Mouse (Mus musculus): ENCODE measurements around the gene Trp53rkb. TPM values are rescaled to one million over a fixed set of nuclear protein-coding genes. Genes with fewer than 3 reads are reported as not detected.

The Trp53rkb gene
- total RNA-seq, 2 experiments from 2014 or later, result 5.7 to 9.3 TPM

- intact Hi-C loops (cut with DNase I), result no loop called here
- DNase-seq (ENCODE audit: low spot score in 2 of 2), result no peak
Measured at GRCm38 (mm10) chr2:166822901-166823300, 30.6 kb downstream of the Trp53rkb start.

- intact Hi-C loops (cut with DNase I), result no loop called here
- DNase-seq (ENCODE audit: low spot score in 2 of 2), result no peak
Measured at GRCm38 (mm10) chr2:166824386-166824785, 32.1 kb downstream of the Trp53rkb start.

- intact Hi-C loops (cut with DNase I), result no loop called here
- no peak for DNase-seq (ENCODE audit: low spot score in 2 of 2)
Measured at GRCm38 (mm10) chr2:166824998-166825397, 32.7 kb downstream of the Trp53rkb start.

DNA sequence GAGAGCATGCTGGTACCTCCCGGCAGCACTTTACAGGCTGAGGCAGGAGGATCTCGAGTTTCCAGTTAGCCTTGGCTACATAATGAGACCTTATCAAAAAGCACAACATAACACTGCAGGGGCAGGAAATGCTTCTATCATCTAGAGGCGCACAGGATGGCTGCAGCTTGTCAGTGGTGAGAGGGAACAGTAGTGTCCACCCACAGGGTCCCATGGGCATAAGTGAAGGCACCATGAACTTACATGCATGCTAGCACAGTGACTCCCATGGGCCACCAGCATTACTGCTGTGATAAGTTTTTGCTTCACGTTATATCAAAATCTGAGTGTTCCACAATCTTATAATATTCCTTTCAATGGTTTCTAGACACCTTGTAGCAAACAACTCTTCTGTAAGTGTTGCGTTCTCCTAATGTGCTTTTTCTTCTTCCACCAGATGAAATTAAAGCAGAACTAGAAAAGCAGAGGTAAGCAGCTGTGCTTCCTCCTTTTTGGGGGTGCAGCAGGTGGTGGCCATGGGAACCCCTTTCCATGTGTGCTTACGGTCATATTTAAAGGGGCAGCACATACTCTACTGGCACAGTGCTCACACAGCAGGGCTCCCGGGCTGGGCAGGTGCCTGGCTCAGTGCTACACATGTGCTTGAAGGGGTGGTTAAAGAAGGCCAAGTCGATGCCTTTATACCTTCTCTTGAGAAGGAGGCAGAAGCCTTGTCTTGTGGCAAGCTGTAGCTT, 34.3 kb downstream of the Trp53rkb start:
- no peak for DNase-seq (ENCODE audit: low spot score in 2 of 2)
- intact Hi-C loops (cut with DNase I), result no loop called here

DNA sequence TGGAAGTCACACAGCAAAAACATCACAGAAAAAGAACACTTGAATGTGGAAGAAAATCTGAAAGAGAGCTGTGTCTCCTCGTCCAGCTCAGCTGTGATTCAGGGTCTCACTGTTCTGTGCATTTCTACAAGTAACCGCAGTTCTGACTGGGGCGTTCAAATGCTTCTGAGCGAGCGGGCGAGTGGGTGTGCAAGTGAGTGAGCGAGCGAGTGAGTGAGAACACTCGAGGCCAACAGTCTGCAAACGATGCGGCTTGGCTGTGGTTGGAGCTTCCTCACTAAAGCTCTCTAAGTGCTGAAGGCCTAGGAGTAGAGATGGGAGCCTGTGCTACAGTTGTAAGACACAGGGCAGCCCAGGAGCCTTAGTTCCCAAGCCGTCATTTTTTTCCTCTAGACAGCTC, 36.0 kb downstream of the Trp53rkb start:
- peak; percentile 38 to 48 for DNase-seq (ENCODE audit: low spot score in 2 of 2)
- intact Hi-C loops (cut with DNase I), result no loop called here

DNA sequence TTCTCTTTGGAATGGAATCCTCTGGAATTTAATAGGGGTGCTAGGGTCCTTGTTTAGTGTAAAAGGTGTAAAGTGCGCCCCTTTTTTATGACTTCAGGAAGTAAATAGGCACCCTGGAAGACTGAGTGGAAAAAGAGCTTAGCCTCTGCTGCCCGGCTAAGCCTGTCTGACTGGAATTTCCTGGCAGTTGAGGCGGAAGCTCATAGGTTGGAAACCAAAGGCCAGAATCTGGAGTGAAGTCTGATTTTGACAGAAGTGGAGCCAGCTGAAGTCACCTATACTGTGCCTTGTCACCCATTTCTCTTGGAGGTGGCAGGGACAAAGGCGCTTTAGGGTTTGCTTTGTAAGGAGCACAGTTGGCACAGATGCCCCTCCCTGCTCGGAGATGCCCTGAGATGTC, 38.0 kb downstream of the Trp53rkb start:
- intact Hi-C loops (cut with DNase I), result no loop called here
- no peak for DNase-seq (ENCODE audit: low spot score in 2 of 2)

- intact Hi-C loops (cut with DNase I), result no loop called here
- DNase-seq (ENCODE audit: low spot score in 2 of 2), result no peak
Measured at GRCm38 (mm10) chr2:166834091-166834490, 41.8 kb downstream of the Trp53rkb start.

DNA sequence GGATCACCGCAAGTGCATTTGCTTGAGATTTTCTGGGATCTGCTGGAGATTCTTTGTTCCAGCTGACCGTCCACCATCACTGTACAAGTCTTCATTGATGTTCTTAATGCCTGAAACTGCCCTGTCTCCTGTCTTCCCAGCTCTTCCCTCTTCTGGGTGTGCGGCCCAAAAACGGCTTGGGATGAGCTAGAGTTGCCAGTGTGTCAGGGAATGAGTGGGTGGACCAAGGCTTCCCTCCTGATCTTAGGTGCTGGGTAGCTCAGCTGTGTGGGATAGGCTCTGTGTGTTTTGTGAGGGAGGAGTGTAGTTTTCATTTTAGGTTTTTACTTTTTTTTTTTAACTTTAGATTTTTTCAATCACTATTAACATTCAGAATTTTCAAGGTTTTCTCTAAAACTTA, 42.5 kb downstream of the Trp53rkb start:
- intact Hi-C loops (cut with DNase I), result no loop called here
- DNase-seq (ENCODE audit: low spot score in 2 of 2), result no peak

DNA sequence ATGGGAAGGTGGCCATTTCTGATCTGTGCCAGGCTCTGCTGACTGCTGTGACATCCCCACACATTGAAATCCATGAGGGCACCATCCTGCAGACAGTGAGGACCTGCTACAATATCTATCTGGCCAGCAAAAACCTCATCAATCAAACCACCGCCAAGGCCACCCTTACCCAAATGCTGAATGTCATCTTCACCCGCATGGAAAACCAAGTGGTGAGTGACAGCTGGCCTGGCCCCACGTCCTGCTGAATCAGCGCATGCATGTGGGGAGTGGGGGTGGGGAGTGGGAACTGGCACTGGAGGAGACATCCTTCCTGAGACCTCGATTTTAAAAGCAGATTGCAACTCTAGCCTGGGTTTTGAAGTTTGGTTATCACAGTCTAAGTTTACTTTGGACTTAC, 43.2 kb downstream of the Trp53rkb start:
- intact Hi-C loops (cut with DNase I), result no loop called here
- no peak for DNase-seq (ENCODE audit: low spot score in 2 of 2)

GRCm38 (mm10) chr2:166841813-166842212, 49.5 kb downstream of the Trp53rkb start:
- DNase-seq (ENCODE audit: low spot score in 2 of 2), result no peak
- intact Hi-C loops (cut with DNase I), result no loop called here

Other genes with a start within 250 kb of the Trp53rkb start
- 100 to 1,000 TPM; 119 to 132 TPM for gene Prex1, start 78.7 kb upstream of the Trp53rkb start, total RNA-seq (2021)
- 10 to 100 TPM; 45.7 to 49.8 TPM for gene Arfgef2, start 13.1 kb downstream of the Trp53rkb start, total RNA-seq (2021)
- gene Cse1l, start 113.5 kb downstream of the Trp53rkb start, total RNA-seq (2021), result 10 to 100 TPM; 61.6 to 63.4 TPM
- 10 to 100 TPM; 63.1 to 68.6 TPM for gene Stau1, start 203.8 kb downstream of the Trp53rkb start, total RNA-seq (2021)
- 10 to 100 TPM; 29.0 to 31.3 TPM for gene Ddx27, start 222.7 kb downstream of the Trp53rkb start, total RNA-seq (2021)